Mouse (Mus musculus) intestine, postnatal 0 days (tissue): ENCODE data around the gene Chka. TPM values are rescaled to one million over a fixed set of nuclear protein-coding genes. Genes with fewer than 3 reads are reported as not detected.
A peak's percentile ranks its signal among the peaks of the same experiment; 100 is the strongest.

Experiments used
- ATAC-seq: fragments of 200-750 bp; cut with Nextera tagmentation; 2 replicates; pipeline ENCODE4 v1.8.0; 2017; ENCODE audit warnings: mild to moderate bottlenecking, moderate TSS enrichment, moderate library complexity
- H3K27ac ChIP-seq: fragments of 300-500 bp; sonication (generic); 2 replicates; pipeline ENCODE4 v1.5.1; 2014; ENCODE audit warnings: mild to moderate bottlenecking, low read depth, low read length, moderate library complexity
- H3K27me3 ChIP-seq: fragments of 300-500 bp; sonication (generic); replicated peaks from 2 replicates; pipeline ENCODE4 v1.6.1; 2014; ENCODE audit warnings: low read length, mixed read lengths; ENCODE audit not compliant: control insufficient read depth, insufficient read depth
- H3K36me3 ChIP-seq: fragments of 300-500 bp; sonication (generic); 2 replicates; pipeline ENCODE4 v1.6.1; 2014; ENCODE audit warnings: mild to moderate bottlenecking, moderate library complexity; ENCODE audit not compliant: control insufficient read depth, insufficient read depth
- H3K4me1 ChIP-seq: fragments of 300-500 bp; sonication (generic); replicated peaks from 2 replicates; pipeline ENCODE4 v1.6.1; 2014; ENCODE audit warnings: antibody characterized with exemption, low read length, mixed read lengths; ENCODE audit not compliant: control insufficient read depth, insufficient read depth
- H3K4me2 ChIP-seq: fragments of 300-500 bp; sonication (generic); replicated peaks from 2 replicates; pipeline ENCODE4 v1.6.1; 2014; ENCODE audit warnings: low read depth, mild to moderate bottlenecking, moderate library complexity
- H3K4me3 ChIP-seq: fragments of 300-500 bp; sonication (generic); 2 replicates; pipeline ENCODE4 v1.5.1; 2014; ENCODE audit warnings: low read depth, low read length
- H3K9ac ChIP-seq: fragments of 300-500 bp; sonication (generic); 2 replicates; pipeline ENCODE4 v1.6.1; 2014; ENCODE audit warnings: mild to moderate bottlenecking, low read depth, low read length
- H3K9me3 ChIP-seq: fragments of 300-500 bp; sonication (generic); 2 replicates; pipeline ENCODE4 v1.6.1; 2016; ENCODE audit warnings: mixed run types; ENCODE audit not compliant: control insufficient read depth
- CTCF ChIP-seq: sonication (generic); IDR thresholded peaks from 2 replicates; pipeline ENCODE4 v1.5.1; 2016; ENCODE audit warnings: low read depth, mild to moderate bottlenecking, control low read depth, antibody characterized with exemption, moderate library complexity
- WGBS: fragments of 180-500 bp; shearing (Covaris S2); extraction: QIAGEN DNeasy Blood & Tissue Kit; methylation state at CpG from one replicate; pipeline ENCODE4 v1.1.7; 2014; 5-methylcytosine and 5-hydroxymethylcytosine counted together
- polyA plus RNA-seq: library from polyadenylated mRNA; unstranded; fragments of >200 nt; fragmentation: Nextera tagmentation; extraction: Ambion mirVana; gene quantifications from 2 replicates; pipeline ENCODE4 v1.2.1, GENCODE M21; 2015

Gene Chka
- polyA plus RNA-seq, 1 experiment from 2014 or later = 113 TPM

DNA sequence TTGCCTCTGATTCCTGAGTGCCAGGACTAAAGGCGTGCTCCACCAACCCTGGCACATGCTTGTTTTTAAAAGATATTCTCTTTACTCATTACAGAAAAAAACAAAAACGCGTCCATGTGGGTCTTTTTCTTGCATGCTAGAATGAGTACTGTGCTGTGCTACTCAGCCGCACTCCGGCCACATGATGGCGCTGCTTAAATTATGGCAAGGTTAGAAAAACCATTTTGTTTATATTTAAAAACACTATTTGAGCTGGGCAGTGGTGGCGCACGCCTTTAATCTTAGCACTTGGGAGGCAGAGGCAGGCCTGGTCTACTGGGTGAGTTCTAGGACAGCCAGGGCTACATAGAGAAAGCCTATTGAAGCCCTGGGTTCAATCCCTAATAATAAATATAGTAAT, 38.6 kb downstream of the Chka start:
- H3K9me3 ChIP-seq = no peaks in the 10 kb centered on the region
- H3K36me3 ChIP-seq = peaks cover 94% of the 10 kb centered on the region
- H3K4me3 ChIP-seq = no peak overlapping the region
- H3K27me3 ChIP-seq = no peaks in the 10 kb centered on the region
- peak; percentile 58 for TF ChIP-seq CTCF
- no peak for ATAC-seq
- WGBS = 79% methylated on average over 8 of the region's 8 CpGs
- H3K9ac ChIP-seq = no peak overlapping the region
- H3K27ac ChIP-seq = no peak overlapping the region
- no peak overlapping the region for H3K4me2 ChIP-seq
- no peaks in the 10 kb centered on the region for H3K4me1 ChIP-seq

DNA sequence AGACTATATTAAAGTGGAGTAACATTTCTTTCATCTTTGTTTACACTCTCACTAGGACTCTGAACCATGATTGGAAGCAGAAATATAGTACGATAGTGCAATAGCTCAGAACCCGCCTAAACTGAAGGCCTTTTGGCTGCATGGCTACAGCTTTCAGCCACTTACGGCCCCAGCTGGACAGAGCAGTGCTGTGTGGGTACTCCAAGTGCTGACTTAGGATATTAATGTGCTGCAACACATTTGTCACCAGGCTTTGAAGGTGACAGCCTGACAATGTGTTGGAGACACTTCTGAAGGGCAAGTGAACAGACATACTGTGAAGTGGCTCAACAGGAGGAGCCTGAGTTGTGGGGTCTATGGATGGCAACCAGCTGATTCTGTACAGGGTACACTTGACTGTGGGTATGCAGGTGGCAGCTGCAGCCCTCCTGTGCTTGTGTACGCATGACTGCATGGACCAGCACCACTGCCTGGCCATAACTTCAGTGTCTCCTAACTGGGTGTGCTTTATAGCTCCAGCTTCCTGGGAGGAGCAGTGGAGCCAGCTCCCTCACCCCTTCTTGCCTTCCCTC, 42.1 kb downstream of the Chka start:
- no peak overlapping the region for H3K4me3 ChIP-seq
- TF ChIP-seq CTCF = no peak
- H3K4me2 ChIP-seq = no peak overlapping the region
- H3K36me3 ChIP-seq = peaks cover 97% of the 10 kb centered on the region
- H3K27ac ChIP-seq = no peak overlapping the region
- 69% methylated on average over 4 of the region's 4 CpGs for WGBS
- H3K9me3 ChIP-seq = no peaks in the 10 kb centered on the region
- H3K4me1 ChIP-seq = no peaks in the 10 kb centered on the region
- peak; percentile 8; the same call in 1 of the 2 replicates for ATAC-seq
- H3K27me3 ChIP-seq = no peaks in the 10 kb centered on the region
- no peak overlapping the region for H3K9ac ChIP-seq

DNA sequence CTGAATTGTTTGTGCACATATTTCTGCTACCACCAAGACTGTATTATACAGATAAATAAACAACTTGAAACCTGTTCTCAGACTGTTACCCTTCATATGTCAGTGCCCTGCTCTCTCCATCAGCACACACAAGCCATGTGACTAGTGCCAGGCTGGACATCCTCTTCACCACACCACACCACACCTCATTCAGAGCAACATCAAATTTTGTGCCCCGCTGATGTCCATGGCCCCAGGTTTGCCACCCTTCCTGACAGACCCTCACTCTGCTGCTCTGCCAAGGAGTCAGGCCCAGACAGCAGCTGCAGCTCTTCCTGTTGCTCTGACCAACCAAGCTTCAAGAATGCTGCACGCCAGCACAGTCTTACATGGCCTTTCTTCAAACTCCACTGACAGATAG, 42.7 kb downstream of the Chka start:
- no peak for TF ChIP-seq CTCF
- WGBS = 78% methylated on average over 2 of the region's 2 CpGs
- Histone ChIP-seq H3K27me3 (no peaks in the 10 kb centered on the region), H3K9ac (no peak overlapping the region), H3K9me3 (no peaks in the 10 kb centered on the region), H3K36me3 (peaks cover 98% of the 10 kb centered on the region), H3K4me1 (no peaks in the 10 kb centered on the region), H3K27ac (no peak overlapping the region), H3K4me3 (no peak overlapping the region), H3K4me2 (no peak overlapping the region)
- ATAC-seq = no peak

DNA sequence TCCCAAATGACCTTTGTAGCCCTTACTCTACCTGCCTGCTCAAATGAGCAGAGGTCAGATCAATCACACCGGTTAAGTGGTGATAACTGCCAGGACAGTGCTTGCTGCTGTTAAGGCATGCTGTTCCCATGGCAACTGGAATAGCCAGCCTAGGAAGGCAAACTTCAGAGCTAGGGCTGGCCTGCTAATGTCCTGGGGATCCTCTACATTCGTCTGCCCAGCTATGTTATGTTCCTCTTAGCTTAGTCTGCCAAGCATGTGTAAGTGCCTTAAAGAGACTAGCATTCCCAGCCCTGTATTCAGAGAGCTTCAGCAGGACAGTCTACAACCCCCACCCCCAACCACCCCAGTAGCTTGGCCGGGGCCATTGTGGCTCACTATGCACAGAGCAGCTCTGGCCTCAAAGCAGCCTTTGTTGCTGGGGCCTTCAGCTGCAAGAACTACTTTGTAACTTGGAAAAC, 43.6 kb downstream of the Chka start:
- Histone ChIP-seq H3K4me2 (no peak overlapping the region), H3K36me3 (peaks cover 99% of the 10 kb centered on the region), H3K4me1 (no peaks in the 10 kb centered on the region), H3K4me3 (no peak overlapping the region), H3K27me3 (no peaks in the 10 kb centered on the region), H3K9me3 (no peaks in the 10 kb centered on the region), H3K9ac (no peak overlapping the region), H3K27ac (peak overlapping the region; percentile 29; the same call in 1 of the 2 replicates)
- ATAC-seq = peak; percentile 48
- TF ChIP-seq CTCF = no peak
- 19% methylated on average over 3 of the region's 3 CpGs for WGBS

DNA sequence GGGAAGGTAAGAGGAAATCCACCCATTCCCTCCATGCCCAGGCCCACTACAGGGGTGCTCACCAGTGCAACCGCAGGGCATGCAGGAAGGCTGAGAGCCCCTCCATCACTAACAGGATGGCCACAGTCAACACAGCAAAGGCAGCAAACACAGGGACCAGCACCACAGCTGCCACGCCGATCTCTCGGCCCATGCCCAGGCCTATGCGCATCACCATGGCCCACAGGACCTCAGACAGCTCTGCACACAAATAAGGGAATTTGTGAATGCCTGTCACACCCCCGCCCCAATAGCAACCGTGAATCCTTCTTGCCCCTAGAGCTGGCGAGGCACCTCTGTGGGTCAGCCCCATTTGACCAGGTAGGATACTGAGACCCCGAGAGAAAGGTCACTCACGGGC, 44.6 kb downstream of the Chka start:
- WGBS = 93% methylated on average over 10 of the region's 10 CpGs
- no peak overlapping the region for H3K4me3 ChIP-seq
- H3K27ac ChIP-seq = no peak overlapping the region
- H3K9me3 ChIP-seq = no peaks in the 10 kb centered on the region
- ATAC-seq = 0 out of 2 replicates have a peak, but pooled peaks have one; percentile 1
- no peaks in the 10 kb centered on the region for H3K27me3 ChIP-seq
- peaks cover 90% of the 10 kb centered on the region for H3K36me3 ChIP-seq
- no peak overlapping the region for H3K4me2 ChIP-seq
- no peak overlapping the region for H3K9ac ChIP-seq
- TF ChIP-seq CTCF = no peak
- no peaks in the 10 kb centered on the region for H3K4me1 ChIP-seq

DNA sequence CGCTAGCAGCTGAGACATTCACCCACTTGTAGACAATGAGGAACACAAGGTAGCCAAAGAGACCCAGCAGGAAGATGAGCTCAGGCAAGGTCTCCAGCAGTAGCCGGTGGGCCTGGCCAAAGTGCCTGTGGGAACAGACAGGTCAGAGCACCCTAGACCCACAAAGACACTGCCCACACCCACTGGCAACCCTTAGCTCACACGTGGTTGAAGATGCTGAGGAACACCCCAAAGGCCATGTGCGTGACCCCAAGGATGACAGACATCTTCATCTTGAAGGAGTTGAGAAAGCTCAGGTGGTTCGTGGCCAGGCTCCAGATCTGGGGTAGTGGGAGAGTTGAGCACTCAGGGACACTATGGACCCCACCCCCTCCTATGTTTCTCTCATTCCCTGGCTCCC, 46.0 kb downstream of the Chka start:
- H3K4me3 ChIP-seq = no peak overlapping the region
- no peaks in the 10 kb centered on the region for H3K9me3 ChIP-seq
- no peak overlapping the region for H3K4me2 ChIP-seq
- WGBS = 94% methylated on average over 5 of the region's 5 CpGs
- no peak for TF ChIP-seq CTCF
- no peak for ATAC-seq
- peaks cover 90% of the 10 kb centered on the region for H3K36me3 ChIP-seq
- no peak overlapping the region for H3K9ac ChIP-seq
- H3K27me3 ChIP-seq = no peaks in the 10 kb centered on the region
- no peaks in the 10 kb centered on the region for H3K4me1 ChIP-seq
- H3K27ac ChIP-seq = no peak overlapping the region
